Mouse (Mus musculus): ENCODE results near the gene Slc35f6.

The Slc35f6 gene

GRCm38 (mm10) chr5:30701866-30702265 lies 54.1 kb downstream of the Slc35f6 start:
- no peak for DNase-seq (ENCODE audit: low spot score)

Data from urinary bladder, postnatal 10 days (tissue).